Mouse (Mus musculus) spleen, postnatal 10 days (tissue): ENCODE data around the gene Tmem163.
A peak's percentile ranks its signal among the peaks of the same experiment; 100 is the strongest.

Source experiments
- DNase-seq, 2 experiments: peaks; one replicate each; pipeline ENCODE4 v3.0.0; 2021 to 2022; ENCODE audit warnings: low spot score in 2 of 2

Gene Tmem163

GRCm38 (mm10) chr1:127568641-127569040 is 110.7 kb downstream of the Tmem163 start:
- no peak for DNase-seq

GRCm38 (mm10) chr1:127556486-127556845 is 122.9 kb downstream of the Tmem163 start:
- DNase-seq = no peak

DNA sequence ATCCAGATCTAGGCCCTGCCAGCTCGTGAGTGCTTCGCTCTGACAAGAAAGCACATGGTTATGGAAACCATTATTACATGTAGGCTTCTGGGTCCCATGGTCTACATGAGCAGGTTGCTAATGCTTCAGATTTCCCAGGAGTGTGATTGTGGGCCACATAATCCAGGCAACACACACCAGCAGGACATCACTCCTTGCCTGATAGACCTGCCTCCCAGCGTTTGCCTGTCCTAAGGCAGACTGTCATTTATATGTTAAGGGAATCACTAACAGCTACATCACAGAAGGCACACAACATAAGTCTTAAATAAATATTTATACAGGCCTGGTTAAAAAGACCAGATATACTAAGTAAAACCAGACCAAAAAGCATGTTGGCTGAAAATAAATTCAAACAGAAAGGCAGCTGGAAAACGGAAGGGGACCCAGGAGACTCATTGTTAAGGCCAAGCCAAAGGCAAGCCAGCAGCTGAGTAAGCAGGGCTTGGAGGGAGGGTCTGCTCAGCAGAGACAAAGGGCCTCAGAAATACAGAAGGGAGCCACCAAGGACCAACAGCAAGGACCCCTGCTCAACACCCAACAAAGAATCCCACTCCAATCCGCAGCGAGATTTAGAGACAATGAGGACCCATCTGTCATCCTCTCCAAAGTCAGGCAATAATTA is 123.4 kb downstream of the Tmem163 start:
- DNase-seq = no peak

DNA sequence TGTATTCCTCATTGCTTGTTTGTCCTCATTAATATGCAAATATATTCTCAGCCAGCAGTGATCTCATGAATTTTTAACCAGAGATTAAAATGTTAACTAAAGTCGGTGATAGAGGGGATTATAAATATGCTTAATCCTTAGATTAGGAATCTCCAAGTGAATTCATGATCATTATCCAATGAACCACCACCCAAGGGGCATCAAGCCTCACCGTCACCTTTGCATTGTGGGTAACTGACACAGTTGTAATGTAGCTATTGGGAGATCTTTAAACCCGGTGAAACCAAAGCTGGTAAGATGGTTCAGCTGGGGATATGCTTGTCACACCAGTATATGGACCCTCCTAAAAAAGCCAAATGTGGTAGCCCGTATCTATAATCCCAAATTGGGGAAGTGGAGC is 131.3 kb downstream of the Tmem163 start:
- no peak for DNase-seq

DNA sequence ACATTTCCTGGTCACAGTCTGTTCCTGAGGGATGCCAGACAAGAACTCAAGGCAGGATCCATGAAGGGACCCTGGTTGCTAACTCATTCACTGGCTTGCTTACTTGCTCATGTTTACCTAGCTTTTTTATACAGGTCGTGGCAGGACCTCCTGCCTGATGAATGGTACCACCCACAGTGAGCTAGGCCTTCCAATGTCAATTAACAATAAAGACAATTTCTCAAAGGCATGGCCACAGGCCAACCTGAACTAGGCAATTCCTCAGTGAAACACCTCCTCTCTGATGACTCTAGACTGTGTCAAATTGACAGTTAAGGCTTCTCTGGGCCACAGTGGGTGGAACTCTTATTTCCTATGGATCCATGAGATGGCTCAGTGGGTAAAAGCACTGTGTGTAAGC is 136.6 kb downstream of the Tmem163 start:
- no peak for DNase-seq

DNA sequence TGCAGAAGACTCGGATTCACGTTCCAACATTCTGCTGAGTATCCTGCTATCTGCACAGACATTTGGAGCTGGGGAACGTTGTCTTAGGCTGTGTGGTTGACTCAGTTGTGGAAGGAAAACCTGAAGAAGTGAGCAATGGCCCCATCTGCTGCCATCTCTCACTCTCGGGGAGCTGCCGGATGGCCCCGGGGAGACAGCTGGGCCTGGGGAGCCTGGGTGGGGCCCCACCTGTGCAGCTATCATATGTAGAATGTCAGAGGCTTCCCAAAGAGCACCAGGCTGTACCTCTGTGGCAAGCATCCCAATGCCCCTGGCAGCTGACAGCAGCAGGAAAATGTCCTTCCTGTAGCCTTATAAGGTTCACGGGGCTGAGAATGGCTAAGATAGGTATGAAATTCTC is 137.4 kb downstream of the Tmem163 start:
- DNase-seq = no peak

DNA sequence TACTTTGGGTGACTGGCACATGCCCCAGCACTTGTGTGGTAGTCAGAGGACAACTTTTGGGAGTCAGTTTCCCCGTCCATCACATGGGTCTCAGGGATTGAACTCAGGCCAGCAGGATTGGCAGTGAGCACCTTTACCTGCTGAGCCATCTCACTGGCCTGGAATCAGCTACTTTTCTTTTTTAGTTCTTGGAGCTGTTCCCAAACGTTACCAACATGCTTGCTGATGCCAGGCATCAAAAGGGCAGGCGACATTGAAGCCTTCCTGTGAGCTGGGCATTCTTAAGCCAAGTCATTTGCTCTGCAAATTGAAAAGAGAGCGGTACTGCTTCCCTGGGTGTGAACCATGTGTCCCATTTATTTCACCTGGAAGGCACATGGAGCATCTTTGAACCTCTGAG is 137.8 kb downstream of the Tmem163 start:
- no peak for DNase-seq

- no peak for DNase-seq
These were observed 141.9 kb downstream of the Tmem163 start for GRCm38 (mm10) chr1:127537204-127538038.

GRCm38 (mm10) chr1:127536448-127536847 is 142.9 kb downstream of the Tmem163 start:
- no peak for DNase-seq

DNA sequence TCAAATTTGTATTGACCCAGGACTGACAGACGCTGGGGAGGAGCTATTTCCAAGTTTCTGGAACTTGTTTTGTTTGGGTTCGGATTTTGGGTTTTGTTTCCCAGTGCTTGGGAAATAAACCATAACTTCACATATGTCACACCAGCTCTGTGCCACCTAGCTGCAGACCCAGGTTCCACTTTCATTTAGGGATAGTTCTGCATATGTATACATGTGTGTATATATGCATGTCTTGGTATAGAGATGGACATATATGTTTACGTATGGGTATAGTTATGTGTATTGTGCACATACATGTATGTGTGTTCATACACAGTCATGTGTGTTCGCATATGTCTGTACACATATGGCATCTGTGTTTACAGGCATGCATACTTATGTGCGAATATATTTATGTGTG is 147.6 kb downstream of the Tmem163 start:
- no peak for DNase-seq

GRCm38 (mm10) chr1:127530849-127531580 is 148.3 kb downstream of the Tmem163 start:
- no peak for DNase-seq

- DNase-seq = no peak
These were observed 156.0 kb downstream of the Tmem163 start for GRCm38 (mm10) chr1:127523364-127523763.

DNA sequence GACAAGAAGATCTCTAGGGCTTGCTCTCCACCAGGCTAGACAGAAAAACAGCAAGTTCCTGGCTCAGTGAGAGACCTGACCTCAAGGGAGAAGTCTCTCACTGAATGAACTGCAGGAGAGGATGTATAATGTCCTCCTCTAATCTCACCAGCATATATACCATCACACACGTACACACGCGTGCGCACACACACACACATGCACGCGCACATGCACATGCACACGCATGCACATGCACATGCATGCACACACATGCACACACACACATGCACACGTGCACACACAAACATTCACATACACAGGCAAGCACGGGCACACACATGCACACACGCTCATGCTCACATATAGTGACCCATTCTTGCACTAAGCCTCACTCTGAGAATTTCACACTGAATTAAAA is 164.5 kb downstream of the Tmem163 start:
- no peak for DNase-seq

DNA sequence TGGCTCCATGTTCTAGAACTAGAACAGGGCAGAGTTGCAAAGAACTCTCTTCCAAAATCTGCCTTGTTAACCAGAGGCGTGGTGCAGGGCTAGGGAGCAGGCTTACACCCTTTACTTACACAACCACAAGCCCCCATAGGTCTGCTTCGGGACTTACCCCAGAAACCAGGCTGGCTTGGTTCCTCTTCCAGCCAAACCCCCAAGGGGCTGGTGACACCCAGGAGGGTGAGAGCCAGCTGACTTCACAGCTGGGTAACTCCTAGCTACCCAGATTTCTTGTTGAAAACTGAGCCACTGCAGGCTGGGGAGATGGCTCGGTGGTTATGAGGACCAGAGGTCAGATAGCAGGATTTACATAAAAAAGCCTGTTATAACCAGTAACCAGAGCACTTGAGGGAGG is 164.9 kb downstream of the Tmem163 start:
- peak in 1 of 2 experiments; percentile 78 for DNase-seq

GRCm38 (mm10) chr1:127513664-127514063 is 165.7 kb downstream of the Tmem163 start:
- DNase-seq = peak in 1 of 2 experiments; percentile 45

DNA sequence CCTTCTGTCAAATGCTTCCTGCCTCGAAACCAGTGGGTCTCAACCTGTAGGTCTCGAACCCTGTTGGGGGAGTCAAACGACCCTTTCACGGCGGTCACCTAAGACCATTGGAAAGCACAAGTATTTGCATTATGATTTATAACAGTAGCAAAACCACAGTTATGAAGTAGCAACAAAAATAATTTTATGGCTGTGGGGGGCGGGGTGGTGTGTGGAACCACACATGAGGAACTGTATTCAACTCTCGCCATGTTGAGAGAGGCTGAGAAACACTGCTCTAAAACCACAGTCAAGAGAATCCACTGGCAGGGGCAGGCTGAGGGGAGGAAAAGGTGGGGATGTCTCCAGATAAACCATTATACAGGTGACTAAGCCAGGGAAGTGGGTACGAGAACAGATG is 166.2 kb downstream of the Tmem163 start:
- DNase-seq = peak; percentile 23 to 57

DNA sequence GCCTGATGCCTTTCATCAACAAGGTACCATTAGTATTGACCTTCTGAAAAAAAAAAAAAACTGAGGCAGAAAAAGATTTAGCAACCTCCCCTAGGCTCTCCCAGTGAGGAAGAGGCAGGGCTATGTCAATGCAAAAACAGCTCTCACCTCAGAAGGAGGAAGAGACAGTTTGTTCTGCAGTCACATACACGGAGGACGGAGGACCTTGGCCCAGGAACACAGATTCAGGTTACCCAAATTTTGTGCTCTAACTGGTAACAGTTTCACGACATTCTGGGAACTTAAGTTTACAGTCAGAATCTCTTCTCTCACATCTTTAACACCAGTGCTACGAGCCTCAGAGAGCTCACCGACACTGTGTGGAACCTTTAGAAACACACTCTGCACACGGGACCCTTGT is 166.6 kb downstream of the Tmem163 start:
- peak in 1 of 2 experiments; percentile 24 for DNase-seq

- peak in 1 of 2 experiments; percentile 62 for DNase-seq
These were observed 168.0 kb downstream of the Tmem163 start for GRCm38 (mm10) chr1:127511362-127511761.

DNA sequence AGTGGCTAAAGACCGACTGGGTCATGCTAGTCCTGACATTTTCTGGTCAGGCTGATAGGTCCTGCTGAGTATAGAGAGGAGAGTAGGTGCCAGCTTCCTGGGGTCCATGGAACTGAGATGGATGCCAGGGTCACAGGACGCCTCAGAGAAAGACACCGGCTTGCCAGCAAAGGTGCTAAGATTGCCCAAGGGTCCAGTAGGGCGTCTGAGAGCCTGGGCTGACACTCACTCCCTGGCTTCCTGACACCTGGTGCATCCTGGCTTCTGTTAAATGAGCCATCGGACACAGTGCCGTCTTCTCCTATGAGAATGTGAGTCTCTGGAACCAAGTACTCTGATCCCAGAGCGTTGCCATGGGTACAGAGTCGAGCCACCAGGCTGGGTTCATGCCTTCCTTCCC is 170.4 kb downstream of the Tmem163 start:
- no peak for DNase-seq

- no peak for DNase-seq
These were observed 171.1 kb downstream of the Tmem163 start for GRCm38 (mm10) chr1:127508067-127508739.

DNA sequence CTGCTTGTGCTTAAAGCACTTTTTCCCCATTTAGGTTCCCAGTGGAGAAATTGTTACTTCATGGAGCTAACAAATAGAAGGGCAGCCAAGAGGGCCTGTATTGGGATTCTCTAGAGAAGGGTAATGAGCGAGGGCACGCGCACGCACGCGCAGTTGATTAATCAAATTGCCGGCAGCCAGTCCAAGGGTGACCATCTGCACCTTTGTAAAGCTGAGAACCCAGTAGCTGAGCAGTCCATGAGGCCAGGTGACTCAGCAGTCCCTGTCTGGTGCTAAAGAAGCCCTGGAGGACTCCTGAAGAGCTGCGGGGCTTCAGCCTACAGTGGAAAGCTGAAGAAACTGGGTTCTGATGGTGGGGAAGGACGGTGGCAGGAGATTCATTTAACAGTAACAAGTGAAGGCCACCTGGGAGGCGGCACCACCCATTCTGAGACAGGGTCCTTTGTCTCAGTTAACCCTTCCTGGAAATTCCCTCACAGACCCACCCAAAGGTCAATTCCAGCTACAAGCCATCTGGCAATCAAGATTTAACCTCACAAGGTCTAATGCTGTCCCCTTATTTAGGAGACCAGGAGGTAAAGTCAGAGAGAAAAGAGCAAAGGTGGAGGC is 172.2 kb downstream of the Tmem163 start:
- no peak for DNase-seq

DNA sequence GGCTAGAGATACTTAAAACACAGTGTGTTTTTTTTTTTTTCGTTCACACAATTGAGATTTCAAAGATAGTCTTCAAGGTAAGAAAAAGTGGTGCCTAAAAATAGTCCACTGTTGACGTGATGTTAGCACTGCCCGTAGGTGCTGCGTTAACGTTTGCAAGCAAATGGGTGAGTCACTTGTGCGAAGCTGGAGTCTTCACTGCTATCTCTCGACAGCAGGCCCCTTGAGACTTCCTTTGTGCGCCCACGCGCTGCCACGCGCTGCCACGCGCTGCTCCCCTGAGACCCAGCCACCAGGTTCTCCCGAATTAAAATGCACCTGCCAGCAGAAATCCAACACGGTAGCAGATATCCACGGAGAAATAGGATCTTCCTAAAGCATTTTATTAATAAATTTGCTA is 178.6 kb downstream of the Tmem163 start:
- peak in 1 of 2 experiments; percentile 41 for DNase-seq
